Mouse (Mus musculus) midbrain, embryonic 10.5 days (tissue): ENCODE data around the gene Mtmr10. TPM values are rescaled to one million over a fixed set of nuclear protein-coding genes. Genes with fewer than 3 reads are reported as not detected.

Experiments
- DNase-seq: peaks from one replicate; pipeline ENCODE4 v3.0.0-alpha.2; 2017; ENCODE audit warnings: low spot score
- H3K27ac ChIP-seq: fragments of 300-500 bp; sonication (generic); replicated peaks from 2 replicates; pipeline ENCODE4 v1.5.1; 2016; ENCODE audit warnings: mild to moderate bottlenecking
- H3K27me3 ChIP-seq: fragments of 300-500 bp; sonication (generic); 2 replicates; pipeline ENCODE4 v1.6.1; 2016; ENCODE audit warnings: low read depth, mild to moderate bottlenecking; ENCODE audit not compliant: poor library complexity, severe bottlenecking
- H3K36me3 ChIP-seq: fragments of 300-500 bp; sonication (generic); 2 replicates; pipeline ENCODE4 v1.6.1; 2016; ENCODE audit warnings: mild to moderate bottlenecking, moderate library complexity
- H3K4me1 ChIP-seq: fragments of 300-500 bp; sonication (generic); 2 replicates; pipeline ENCODE4 v1.6.1; 2016
- H3K4me3 ChIP-seq: fragments of 300-500 bp; sonication (generic); 2 replicates; pipeline ENCODE4 v1.5.1; 2016; ENCODE audit warnings: mild to moderate bottlenecking, moderate library complexity
- H3K9me3 ChIP-seq: fragments of 300-500 bp; sonication (generic); replicated peaks from 2 replicates; pipeline ENCODE4 v1.6.1; 2016; ENCODE audit warnings: mild to moderate bottlenecking
- WGBS: fragments of 180-500 bp; shearing (Covaris S2); methylation state at CpG from one replicate; pipeline ENCODE4 v1.1.7; 2016; 5-methylcytosine and 5-hydroxymethylcytosine counted together
- polyA plus RNA-seq: library from polyadenylated mRNA; unstranded; fragments of >200 nt; fragmentation: Nextera tagmentation; extraction: Ambion mirVana; gene quantifications from 2 replicates; pipeline ENCODE4 v1.2.1, GENCODE M21; 2016

The Mtmr10 gene
- polyA plus RNA-seq, 1 experiment from 2014 or later: 12.5 TPM

DNA sequence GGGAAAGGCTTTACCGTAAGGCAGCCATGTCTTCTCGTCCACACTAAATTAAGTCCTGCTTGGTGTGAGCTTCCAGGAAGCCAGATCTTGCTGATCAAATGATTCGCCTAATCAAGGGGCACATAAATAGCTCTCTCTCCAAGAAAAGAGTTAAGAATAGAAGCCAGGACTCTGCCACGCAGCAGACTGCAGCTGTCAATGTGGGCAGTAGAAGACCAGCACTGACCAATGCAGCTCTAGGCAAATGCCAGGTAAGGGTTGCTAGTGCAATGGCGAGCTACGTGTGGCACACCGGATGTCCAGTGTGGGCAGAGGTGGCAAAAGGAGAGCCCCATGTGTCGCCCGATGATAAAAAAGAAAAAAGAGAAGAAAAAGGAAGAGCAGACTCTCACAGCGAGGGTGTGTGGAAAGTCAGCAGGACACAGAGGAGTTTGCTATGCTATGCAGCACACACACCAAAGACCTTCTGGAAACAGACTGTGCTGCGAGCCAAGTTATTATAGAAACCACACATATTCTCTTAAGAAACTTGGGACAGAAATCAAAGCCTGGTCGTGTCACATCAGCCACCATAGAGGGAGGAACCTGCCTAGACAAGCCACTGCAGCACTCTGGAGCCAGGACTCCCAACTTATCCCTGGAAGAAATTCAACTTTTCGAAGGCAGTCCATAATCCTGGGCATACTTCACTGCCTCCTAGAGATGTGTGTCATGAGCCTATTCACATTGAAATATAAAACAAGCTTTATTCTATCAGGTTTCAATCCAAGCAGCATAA, 21.8 kb upstream of the Mtmr10 start:
- WGBS: 90% methylated on average over 13 of the region's 13 CpGs

DNA sequence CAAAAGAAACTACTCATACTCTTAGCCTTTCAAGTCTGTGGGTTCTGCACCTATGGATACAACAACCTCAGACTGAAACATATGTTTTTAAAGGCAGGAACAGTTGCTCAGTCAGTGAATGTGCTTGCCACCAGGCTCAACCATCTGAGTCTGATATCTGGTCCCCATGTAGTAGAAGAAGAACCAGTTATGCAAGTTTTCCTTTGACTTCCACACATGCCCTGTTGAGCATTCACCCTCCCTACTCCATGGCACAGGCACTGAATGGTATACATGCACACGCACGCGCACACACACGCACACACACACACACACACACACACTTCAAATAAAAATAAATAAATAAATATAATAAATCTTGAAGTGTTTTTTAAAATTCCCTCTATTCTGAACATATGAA, 20.9 kb upstream of the Mtmr10 start:
- Histone ChIP-seq H3K4me1 (0 out of 2 replicates have a peak, but pooled peaks cover 9% of the 10 kb centered on the region), H3K4me3 (no peak overlapping the region), H3K27me3 (peaks cover 28% of the 10 kb centered on the region), H3K9me3 (peaks cover 10% of the 10 kb centered on the region; the same call in 1 of the 2 replicates), H3K36me3 (no peaks in the 10 kb centered on the region), H3K27ac (no peak overlapping the region)
- DNase-seq: no peak
- WGBS: 88% methylated on average over 4 of the region's 4 CpGs

More for the DNA sequence above, 21.8 kb upstream of the Mtmr10 start:
- H3K36me3 ChIP-seq: no peaks in the 10 kb centered on the region
- no peak for DNase-seq
- H3K27ac ChIP-seq: no peak overlapping the region
- H3K9me3 ChIP-seq: peaks cover 16% of the 10 kb centered on the region
- no peak overlapping the region for H3K4me3 ChIP-seq
- H3K4me1 ChIP-seq: 0 out of 2 replicates have a peak, but pooled peaks cover 5% of the 10 kb centered on the region
- H3K27me3 ChIP-seq: peaks cover 28% of the 10 kb centered on the region

DNA sequence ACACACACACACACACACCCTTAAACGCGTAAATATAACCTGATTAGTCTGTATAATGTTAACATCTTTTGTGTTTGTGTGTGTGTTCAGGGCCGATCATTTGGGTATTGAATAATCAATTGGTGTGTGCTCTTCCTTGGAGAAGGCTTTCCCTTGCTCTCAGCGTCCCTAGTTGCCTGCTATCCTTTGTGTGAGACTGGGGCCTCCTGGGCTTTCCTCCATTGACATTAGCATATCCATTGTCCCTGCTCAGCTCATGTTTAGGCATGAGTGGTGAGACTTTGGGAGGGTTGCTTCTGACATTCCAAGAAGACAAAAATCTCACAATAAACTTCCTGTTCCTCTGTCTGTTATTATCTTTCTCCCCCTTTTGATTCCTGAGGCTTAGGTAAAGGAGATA, 15.5 kb upstream of the Mtmr10 start:
- Histone ChIP-seq H3K27ac (peak overlapping the region; percentile 88), H3K36me3 (no peaks in the 10 kb centered on the region), H3K27me3 (peaks cover 26% of the 10 kb centered on the region), H3K4me3 (no peak overlapping the region), H3K9me3 (0 out of 2 replicates have a peak, but pooled peaks cover 3% of the 10 kb centered on the region), H3K4me1 (peaks cover 31% of the 10 kb centered on the region)
- 13% methylated on average over 4 of the region's 4 CpGs for WGBS
- peak; percentile 68 for DNase-seq

DNA sequence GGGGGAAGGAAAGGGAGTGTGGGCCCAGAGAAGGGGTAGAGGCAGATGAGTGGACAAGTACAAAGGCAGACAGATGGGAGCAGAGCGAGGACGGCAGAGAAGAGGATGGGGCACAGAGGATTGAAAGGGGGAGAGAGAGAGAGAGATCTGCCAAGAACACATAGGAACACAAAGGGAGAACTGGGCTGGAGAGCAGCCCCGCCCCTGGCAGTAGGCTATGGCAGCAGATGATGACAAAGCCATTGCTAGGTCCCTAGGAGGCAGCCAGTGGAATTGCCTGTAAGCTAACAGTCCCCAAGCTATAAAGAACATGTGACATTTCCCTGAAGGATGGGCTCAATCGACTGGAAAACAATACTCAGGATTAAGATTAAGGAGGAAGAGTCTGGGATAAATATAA, 11.9 kb upstream of the Mtmr10 start:
- Histone ChIP-seq H3K9me3 (no peaks in the 10 kb centered on the region), H3K27me3 (no peaks in the 10 kb centered on the region), H3K4me3 (no peak overlapping the region), H3K27ac (peak overlapping the region; percentile 38), H3K36me3 (no peaks in the 10 kb centered on the region), H3K4me1 (peaks cover 27% of the 10 kb centered on the region)
- 67% methylated on average over 4 of the region's 4 CpGs for WGBS
- no peak for DNase-seq

DNA sequence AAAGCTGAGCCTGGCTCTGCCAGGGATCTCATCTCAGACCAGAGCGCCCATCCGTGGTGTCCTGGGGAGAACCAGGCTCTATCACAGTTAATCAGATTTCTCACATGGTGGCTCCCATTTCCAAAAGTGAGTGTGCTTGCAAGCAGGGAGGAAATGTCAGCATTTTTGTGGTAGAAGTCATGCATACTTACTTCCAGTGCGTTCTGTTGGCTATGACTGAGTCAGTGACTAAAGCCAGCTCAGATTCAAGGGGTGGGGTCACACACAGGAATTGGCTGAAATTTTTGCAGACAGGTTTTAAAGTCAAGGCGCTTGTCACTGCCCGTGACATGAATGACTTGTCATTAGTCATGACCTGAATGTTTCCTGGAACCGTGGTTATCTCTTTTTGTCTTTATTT, 10.5 kb upstream of the Mtmr10 start:
- WGBS: 65% methylated on average over 6 of the region's 6 CpGs
- Histone ChIP-seq H3K9me3 (no peaks in the 10 kb centered on the region), H3K27me3 (no peaks in the 10 kb centered on the region), H3K4me3 (no peak overlapping the region), H3K4me1 (peaks cover 20% of the 10 kb centered on the region), H3K36me3 (no peaks in the 10 kb centered on the region), H3K27ac (no peak overlapping the region)
- DNase-seq: no peak

DNA sequence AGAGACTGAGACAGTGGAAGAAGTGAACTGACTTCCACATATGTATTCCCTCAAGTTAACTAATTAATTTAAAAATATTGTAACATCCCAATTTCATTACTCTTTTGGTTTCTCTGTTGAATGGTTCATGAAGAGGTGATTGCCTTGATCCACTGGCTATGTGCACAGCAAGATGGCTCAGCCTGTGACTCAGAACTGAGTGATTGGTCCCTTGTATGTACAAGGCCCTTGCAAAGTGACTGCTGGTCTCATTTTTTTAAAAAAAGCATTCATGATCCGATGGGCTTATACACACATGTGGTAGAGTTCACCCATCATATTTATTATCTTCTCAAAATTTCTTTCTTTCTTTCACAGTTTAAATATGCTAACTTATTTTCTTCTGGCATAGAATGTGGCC, 8.9 kb upstream of the Mtmr10 start:
- no peak for DNase-seq
- Histone ChIP-seq H3K36me3 (no peaks in the 10 kb centered on the region), H3K9me3 (no peaks in the 10 kb centered on the region), H3K4me3 (no peak overlapping the region), H3K27ac (no peak overlapping the region), H3K4me1 (peaks cover 12% of the 10 kb centered on the region), H3K27me3 (no peaks in the 10 kb centered on the region)
- WGBS: 89% methylated on average over 1 of the region's 1 CpGs

DNA sequence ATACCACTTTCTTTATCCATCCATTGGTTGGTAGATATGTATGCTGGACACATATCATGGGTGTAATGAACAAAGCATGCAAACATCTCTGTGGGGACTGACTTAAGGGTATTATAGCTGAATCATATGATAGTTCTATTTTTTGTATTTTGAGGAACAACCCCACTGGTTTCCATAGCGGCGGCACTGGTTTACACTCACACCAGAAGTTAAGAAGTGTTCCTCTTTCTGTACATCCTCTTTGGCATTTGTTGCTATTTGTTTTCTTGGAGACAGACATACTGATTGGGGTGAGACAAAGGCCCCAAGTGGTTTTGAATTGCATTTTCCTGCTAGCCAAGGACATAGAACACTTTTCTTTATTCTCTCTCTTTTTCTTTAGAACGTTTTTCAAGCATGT, 7.9 kb upstream of the Mtmr10 start:
- no peaks in the 10 kb centered on the region for H3K36me3 ChIP-seq
- WGBS: 81% methylated on average over 3 of the region's 3 CpGs
- no peak overlapping the region for H3K27ac ChIP-seq
- H3K4me3 ChIP-seq: no peak overlapping the region
- H3K27me3 ChIP-seq: no peaks in the 10 kb centered on the region
- peaks cover 12% of the 10 kb centered on the region for H3K4me1 ChIP-seq
- DNase-seq: no peak
- H3K9me3 ChIP-seq: no peaks in the 10 kb centered on the region

DNA sequence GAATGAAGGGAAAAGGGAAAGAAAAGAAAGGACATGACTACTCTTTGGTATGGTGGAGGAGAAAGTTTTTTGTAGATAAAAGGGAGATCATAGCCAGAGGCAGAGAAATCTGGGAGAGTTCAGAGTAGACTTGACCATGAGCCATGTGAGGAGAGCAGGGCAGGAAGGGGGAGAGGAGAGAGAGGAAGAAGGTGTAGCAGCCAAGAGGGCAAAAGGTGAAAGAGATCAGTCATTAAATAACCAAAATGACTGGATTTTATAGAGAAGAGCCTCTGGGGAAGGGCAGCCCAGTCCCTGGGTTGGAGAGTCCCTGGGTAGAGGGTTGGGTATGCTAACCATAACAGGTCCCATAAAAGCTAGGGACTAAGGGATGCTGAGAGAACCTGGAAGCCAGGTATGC, 887 bp upstream of the Mtmr10 start:
- H3K9me3 ChIP-seq: no peaks in the 10 kb centered on the region
- peak overlapping the region; percentile 88 for H3K4me3 ChIP-seq
- peak overlapping the region; percentile 93 for H3K27ac ChIP-seq
- peaks cover 25% of the 10 kb centered on the region for H3K4me1 ChIP-seq
- no peaks in the 10 kb centered on the region for H3K27me3 ChIP-seq
- DNase-seq: no peak
- H3K36me3 ChIP-seq: 0 out of 2 replicates have a peak, but pooled peaks cover 6% of the 10 kb centered on the region

DNA sequence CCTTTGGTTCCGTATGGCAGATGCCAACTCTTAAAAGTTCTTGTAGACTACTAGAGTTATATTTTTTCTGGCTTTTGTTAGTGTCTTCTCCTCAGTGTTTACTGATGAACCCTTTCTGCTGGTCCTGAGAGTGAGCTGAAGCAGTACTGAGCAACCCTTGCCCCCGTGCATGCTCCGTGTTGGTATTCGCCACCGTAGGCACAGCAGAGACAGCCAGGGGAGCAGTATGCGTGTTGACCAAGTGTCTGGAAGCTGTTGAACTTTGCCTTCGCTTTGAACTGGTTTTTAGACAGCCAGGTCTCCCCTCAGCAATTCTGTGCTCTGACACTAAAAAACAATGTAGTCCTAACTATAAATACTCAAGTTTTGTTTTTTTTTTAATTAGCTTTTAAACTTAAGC, 2.0 kb downstream of the Mtmr10 start:
- Histone ChIP-seq H3K4me1 (peaks cover 30% of the 10 kb centered on the region), H3K27me3 (no peaks in the 10 kb centered on the region), H3K9me3 (no peaks in the 10 kb centered on the region), H3K4me3 (no peak overlapping the region), H3K36me3 (peaks cover 12% of the 10 kb centered on the region), H3K27ac (no peak overlapping the region)
- 93% methylated on average over 7 of the region's 7 CpGs for WGBS
- DNase-seq: no peak

DNA sequence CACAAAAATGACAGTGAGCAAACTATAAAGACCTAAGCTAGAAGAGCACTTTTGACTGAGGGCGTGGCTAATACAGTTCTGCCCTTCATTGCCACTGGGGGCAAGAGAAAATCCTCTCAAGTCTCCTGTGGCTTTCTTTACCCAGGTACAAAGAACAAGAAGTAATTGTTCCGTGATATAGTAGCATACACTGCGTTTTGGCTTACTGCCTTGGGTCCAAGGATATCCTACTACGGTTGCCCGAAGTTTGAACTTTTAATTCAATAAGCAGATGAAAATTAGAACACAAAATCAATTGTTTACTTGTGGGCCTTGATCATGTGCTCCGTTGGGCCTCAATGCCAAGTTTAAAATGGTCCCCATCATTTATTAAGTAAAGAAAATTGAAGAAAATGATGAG, 3.0 kb downstream of the Mtmr10 start:
- Histone ChIP-seq H3K4me3 (no peak overlapping the region), H3K27ac (no peak overlapping the region), H3K36me3 (peaks cover 12% of the 10 kb centered on the region), H3K9me3 (no peaks in the 10 kb centered on the region), H3K27me3 (no peaks in the 10 kb centered on the region), H3K4me1 (peaks cover 34% of the 10 kb centered on the region)
- WGBS: 92% methylated on average over 6 of the region's 6 CpGs
- DNase-seq: no peak

DNA sequence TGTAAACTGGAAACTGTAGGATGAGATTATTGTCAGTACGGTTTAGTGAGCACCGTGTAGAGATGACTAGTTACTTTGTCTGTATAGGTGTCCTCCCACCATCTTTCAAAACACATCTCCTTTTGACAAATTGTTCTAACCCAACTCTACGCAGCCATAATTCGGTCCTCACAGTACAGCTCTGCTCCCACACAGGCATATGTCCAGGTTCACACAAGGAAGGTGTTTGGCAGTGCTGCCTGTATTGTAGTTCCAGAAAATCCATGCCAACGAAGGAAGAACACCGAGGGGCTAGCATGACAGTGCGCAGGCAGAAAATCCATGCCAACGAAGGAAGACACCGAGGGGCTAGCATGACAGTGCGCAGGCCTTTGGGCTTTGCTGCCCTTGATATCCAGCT, 4.3 kb downstream of the Mtmr10 start:
- 94% methylated on average over 10 of the region's 10 CpGs for WGBS

DNA sequence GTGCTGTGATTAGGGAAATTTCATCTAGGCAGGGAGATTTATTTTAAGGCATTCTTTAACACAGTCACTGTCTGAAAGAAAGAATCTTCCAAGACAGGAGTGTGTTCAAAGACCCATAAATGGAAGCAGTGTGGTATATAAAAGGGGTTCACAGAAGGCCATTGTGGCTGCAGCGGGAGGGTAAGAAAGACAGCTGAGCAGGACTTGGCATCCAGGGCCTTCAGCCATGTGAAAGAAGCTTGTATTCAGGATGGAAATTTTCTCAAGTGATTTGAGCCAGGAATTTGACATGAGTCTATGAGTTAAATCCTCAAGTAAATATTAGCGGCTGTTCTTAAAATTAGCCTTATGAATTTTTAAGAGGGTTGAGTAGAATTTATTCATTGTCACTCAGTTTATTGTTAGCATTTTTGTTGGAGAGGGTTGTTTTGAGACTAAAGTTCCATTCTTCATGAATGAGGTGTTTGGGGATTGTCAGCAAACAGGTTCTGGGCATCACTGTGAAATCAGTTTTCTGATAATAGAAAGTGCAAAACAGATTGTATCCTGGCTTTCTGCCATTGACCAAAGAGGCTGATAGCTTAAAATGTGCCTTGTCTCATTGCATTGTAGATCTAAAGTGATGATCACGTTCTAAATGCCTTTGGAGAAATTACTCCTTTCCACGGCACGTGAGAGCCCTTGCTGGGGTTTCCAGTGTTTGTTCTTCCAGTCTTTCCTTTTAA, 9.0 kb downstream of the Mtmr10 start:
- H3K9me3 ChIP-seq: no peaks in the 10 kb centered on the region
- no peak for DNase-seq
- 58% methylated on average over 5 of the region's 5 CpGs for WGBS
- H3K4me1 ChIP-seq: peaks cover 27% of the 10 kb centered on the region
- H3K27me3 ChIP-seq: no peaks in the 10 kb centered on the region
- no peak overlapping the region for H3K27ac ChIP-seq
- peaks cover 39% of the 10 kb centered on the region for H3K36me3 ChIP-seq
- no peak overlapping the region for H3K4me3 ChIP-seq

More for the DNA sequence above, 4.3 kb downstream of the Mtmr10 start:
- Histone ChIP-seq H3K4me3 (no peak overlapping the region), H3K9me3 (no peaks in the 10 kb centered on the region), H3K4me1 (peaks cover 44% of the 10 kb centered on the region), H3K36me3 (peaks cover 12% of the 10 kb centered on the region), H3K27ac (no peak overlapping the region), H3K27me3 (no peaks in the 10 kb centered on the region)
- DNase-seq: no peak

DNA sequence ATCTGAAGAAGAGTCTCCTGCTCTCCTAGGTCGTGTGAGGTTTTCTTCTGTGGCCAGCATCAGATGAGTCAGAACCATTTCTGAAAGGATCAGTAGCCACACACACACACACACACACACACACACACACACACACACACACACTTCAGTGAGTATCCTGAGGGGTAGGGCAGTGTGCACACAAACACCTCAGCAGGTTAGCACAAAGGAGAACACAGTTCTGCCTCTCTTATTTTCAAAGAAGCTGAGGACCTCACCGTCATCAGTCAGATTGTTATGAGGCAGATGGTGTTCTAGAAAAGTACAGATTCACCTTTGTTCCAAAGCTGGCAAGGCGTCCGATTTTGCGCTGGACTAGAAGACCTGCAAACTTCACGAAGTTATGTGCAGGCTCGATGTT, 22.8 kb downstream of the Mtmr10 start:
- Histone ChIP-seq H3K4me1 (no peaks in the 10 kb centered on the region), H3K9me3 (no peaks in the 10 kb centered on the region), H3K27me3 (no peaks in the 10 kb centered on the region), H3K27ac (no peak overlapping the region), H3K4me3 (no peak overlapping the region), H3K36me3 (peaks cover 38% of the 10 kb centered on the region)
- DNase-seq: no peak
- WGBS: 93% methylated on average over 7 of the region's 7 CpGs
